Mouse (Mus musculus): ENCODE results near the gene Klrg2. TPM values are rescaled to one million over a fixed set of nuclear protein-coding genes. Genes with fewer than 3 reads are reported as not detected.
"Not testable (repeated sequence)": the region's sequence is repeated elsewhere in the genome, so short reads cannot be mapped to it uniquely, and the experiment has no call there.

The Klrg2 gene
- 0.12 and 0.18 TPM in 2 replicates for polyA plus RNA-seq (2014; fragmentation: Nextera tagmentation; extraction: Ambion mirVana)

DNA sequence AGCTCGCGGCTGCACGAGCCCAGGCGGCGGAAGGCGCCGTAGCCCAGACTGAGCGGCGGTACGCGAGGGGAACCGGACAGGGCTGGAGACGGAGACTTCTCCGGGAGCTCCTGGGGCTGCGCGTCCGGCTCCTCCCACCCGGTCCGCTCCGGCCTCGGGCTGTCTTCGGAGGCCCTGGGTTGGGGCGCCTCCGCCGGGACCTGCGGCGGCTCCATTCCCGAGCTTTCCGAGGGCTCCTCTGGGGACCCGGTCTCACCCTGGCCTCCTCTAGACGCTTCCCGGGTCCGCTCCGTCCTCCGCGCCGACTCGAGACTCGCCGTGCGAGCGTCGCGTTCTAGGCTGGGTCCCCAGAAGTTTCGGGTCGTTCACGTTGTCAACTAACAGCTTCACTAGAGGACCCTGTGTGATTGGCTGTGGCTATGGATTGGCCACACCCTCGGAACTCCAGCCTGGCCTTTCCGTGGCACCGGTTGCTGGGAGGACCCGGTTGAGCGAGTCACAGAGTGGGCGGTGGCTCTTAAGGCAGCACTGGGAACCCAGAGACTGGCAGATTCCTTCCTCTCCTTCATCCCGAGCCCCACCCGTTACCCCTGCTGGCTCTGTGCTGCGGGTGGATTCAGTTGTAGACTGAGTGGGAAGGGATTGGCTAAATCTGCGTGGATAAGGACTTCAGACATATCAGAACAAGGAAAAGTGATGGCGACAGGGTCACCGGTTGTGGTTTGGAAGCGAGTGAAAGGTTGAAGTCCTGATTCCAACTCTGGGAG, at the start of gene Klrg2:
Gene Klrg2 (minus strand): TSS at position 391 of the 767 bp plus-strand sequence.
- no peak within 1 kb of the TSS for H3K27ac ChIP-seq (replicated peaks; ENCODE audit: low read depth, low read length)
- DNase-seq, result peak; percentile 61
- no peaks in the 10 kb centered on the region for H3K9me3 ChIP-seq (ENCODE audit: control insufficient read depth, low read length)
- peaks cover 57% of the 10 kb centered on the region for H3K27me3 ChIP-seq (ENCODE audit: control insufficient read depth, insufficient read depth, low read length)
- H3K4me1 ChIP-seq (ENCODE audit: control insufficient read depth, insufficient read depth, low read length), result peaks cover 8% of the 10 kb centered on the region; the same call in 1 of the 2 replicates
- peak within 1 kb of the TSS; percentile 98 for H3K4me2 ChIP-seq (ENCODE audit: low read length)
- ATAC-seq (ENCODE audit: low FRiP score, low TSS enrichment), result peak; percentile 72
- 1% methylated on average over 60 of the region's 60 CpGs for WGBS
- peak within 1 kb of the TSS; percentile 43; the same call in 1 of the 2 replicates for H3K9ac ChIP-seq (replicated peaks; ENCODE audit: low read length)
- H3K4me3 ChIP-seq (replicated peaks; ENCODE audit: low read depth, low read length), result peak within 1 kb of the TSS; percentile 51
- 0 out of 2 replicates have a peak, but pooled peaks cover 4% of the 10 kb centered on the region for H3K36me3 ChIP-seq (ENCODE audit: control insufficient read depth, insufficient read depth, low read length)

DNA sequence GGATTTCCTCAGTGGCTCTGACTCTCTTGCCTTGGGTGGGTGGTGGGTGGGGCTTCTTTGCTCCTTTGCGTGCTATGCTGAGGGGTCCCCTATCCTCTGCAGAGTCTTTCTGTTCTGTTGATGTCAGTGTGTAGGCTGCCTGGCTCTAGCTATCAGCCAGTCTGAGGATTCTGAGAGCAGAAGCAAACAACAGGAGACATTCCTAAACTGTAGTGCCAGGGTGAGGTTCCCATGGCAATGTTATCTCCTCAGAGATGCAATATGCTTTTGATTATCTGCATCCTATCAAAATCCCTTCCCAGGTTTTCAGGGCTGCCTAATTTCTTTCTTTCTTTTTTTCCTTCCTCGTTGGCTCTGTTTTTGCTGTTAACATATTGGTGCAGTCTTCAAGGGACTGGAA, 45.5 kb upstream of the Klrg2 start:
- Histone ChIP-seq H3K27me3 (ENCODE audit: control insufficient read depth, insufficient read depth, low read length) (no peaks in the 10 kb centered on the region), H3K4me2 (ENCODE audit: low read length) (no peak overlapping the region), H3K27ac (replicated peaks; ENCODE audit: low read depth, low read length) (no peak overlapping the region), H3K4me1 (ENCODE audit: control insufficient read depth, insufficient read depth, low read length) (no peaks in the 10 kb centered on the region), H3K9ac (replicated peaks; ENCODE audit: low read length) (no peak overlapping the region), H3K4me3 (replicated peaks; ENCODE audit: low read depth, low read length) (no peak overlapping the region), H3K36me3 (ENCODE audit: control insufficient read depth, insufficient read depth, low read length) (no peaks in the 10 kb centered on the region; the same call in 1 of the 2 replicates), H3K9me3 (ENCODE audit: control insufficient read depth, low read length) (no peaks in the 10 kb centered on the region)
- WGBS, result 71% methylated on average over 2 of the region's 2 CpGs
- no peak for DNase-seq
- ATAC-seq (ENCODE audit: low FRiP score, low TSS enrichment), result no peak

DNA sequence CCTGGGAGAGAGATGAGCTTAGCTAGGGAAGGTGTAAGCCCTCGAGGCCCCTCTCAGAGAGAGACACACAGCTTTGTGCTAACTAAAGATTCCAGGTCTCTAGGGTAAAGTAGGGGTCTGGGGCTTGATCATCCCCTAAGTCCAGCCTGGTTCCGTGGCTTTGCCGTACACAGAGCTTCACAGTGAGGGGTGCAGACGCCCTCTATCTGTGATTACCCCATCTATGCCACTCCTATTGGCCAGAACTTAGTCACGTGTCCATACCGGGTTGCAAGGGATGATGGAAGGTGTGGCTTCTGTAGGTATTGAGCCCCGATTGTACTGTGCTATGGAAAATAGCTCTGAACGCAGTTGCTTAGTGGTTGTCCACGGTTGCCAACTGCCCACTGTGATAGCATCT, 40.6 kb upstream of the Klrg2 start:
- Histone ChIP-seq H3K9me3 (ENCODE audit: control insufficient read depth, low read length) (no peaks in the 10 kb centered on the region), H3K9ac (replicated peaks; ENCODE audit: low read length) (no peak overlapping the region), H3K27me3 (ENCODE audit: control insufficient read depth, insufficient read depth, low read length) (no peaks in the 10 kb centered on the region), H3K36me3 (ENCODE audit: control insufficient read depth, insufficient read depth, low read length) (no peaks in the 10 kb centered on the region; the same call in 1 of the 2 replicates), H3K27ac (replicated peaks; ENCODE audit: low read depth, low read length) (no peak overlapping the region), H3K4me1 (ENCODE audit: control insufficient read depth, insufficient read depth, low read length) (no peaks in the 10 kb centered on the region), H3K4me3 (replicated peaks; ENCODE audit: low read depth, low read length) (no peak overlapping the region), H3K4me2 (ENCODE audit: low read length) (no peak overlapping the region)
- ATAC-seq (ENCODE audit: low FRiP score, low TSS enrichment) (no peak), DNase-seq (no peak)
- 81% methylated on average over 9 of the region's 9 CpGs for WGBS

DNA sequence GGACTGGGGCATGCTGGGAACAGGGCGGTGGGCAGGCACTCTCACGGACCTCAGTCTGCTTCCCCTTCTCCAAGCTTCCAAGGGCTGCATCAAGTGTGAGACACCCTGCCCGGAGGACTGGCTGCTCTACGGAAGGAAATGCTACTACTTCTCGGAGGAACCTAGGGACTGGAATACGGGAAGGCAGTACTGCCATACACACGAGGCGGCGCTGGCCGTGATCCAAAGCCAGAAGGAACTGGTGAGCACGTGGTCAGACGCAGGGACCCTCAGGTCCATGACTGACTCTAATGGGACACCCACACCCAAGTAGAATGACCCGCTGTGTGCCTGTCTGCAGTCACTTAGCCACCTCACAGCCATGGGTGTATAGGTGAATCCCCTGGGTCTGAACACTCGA, 39.7 kb upstream of the Klrg2 start:
- WGBS, result 82% methylated on average over 14 of the region's 14 CpGs
- DNase-seq (no peak), ATAC-seq (ENCODE audit: low FRiP score, low TSS enrichment) (no peak)
- Histone ChIP-seq H3K36me3 (ENCODE audit: control insufficient read depth, insufficient read depth, low read length) (no peaks in the 10 kb centered on the region; the same call in 1 of the 2 replicates), H3K4me2 (ENCODE audit: low read length) (no peak overlapping the region), H3K27me3 (ENCODE audit: control insufficient read depth, insufficient read depth, low read length) (no peaks in the 10 kb centered on the region), H3K4me1 (ENCODE audit: control insufficient read depth, insufficient read depth, low read length) (no peaks in the 10 kb centered on the region), H3K27ac (replicated peaks; ENCODE audit: low read depth, low read length) (no peak overlapping the region), H3K4me3 (replicated peaks; ENCODE audit: low read depth, low read length) (no peak overlapping the region), H3K9me3 (ENCODE audit: control insufficient read depth, low read length) (no peaks in the 10 kb centered on the region), H3K9ac (replicated peaks; ENCODE audit: low read length) (no peak overlapping the region)

DNA sequence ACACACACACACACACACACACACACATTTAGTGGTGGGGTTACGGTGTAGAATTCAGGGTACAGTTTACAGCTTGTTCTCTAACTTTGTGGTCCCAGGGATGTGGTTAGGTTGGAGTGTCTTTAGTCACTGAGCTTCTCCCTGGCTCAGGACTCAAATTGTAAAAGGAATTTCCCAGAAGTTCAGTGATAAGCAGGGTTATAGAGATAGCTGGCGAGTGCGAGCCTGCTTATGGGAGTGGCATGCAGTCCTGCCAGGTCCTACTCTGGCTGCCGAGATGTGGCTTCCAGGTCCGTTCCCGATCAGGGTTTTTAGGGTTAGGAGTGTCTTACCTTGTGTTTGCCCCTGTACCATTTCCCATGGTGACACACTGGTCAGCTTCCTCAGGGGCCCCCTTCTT, 39.2 kb upstream of the Klrg2 start:
- Histone ChIP-seq H3K27me3 (ENCODE audit: control insufficient read depth, insufficient read depth, low read length) (no peaks in the 10 kb centered on the region), H3K4me1 (ENCODE audit: control insufficient read depth, insufficient read depth, low read length) (no peaks in the 10 kb centered on the region), H3K4me2 (ENCODE audit: low read length) (no peak overlapping the region), H3K36me3 (ENCODE audit: control insufficient read depth, insufficient read depth, low read length) (no peaks in the 10 kb centered on the region; the same call in 1 of the 2 replicates), H3K9ac (replicated peaks; ENCODE audit: low read length) (no peak overlapping the region), H3K4me3 (replicated peaks; ENCODE audit: low read depth, low read length) (no peak overlapping the region), H3K9me3 (ENCODE audit: control insufficient read depth, low read length) (no peaks in the 10 kb centered on the region), H3K27ac (replicated peaks; ENCODE audit: low read depth, low read length) (no peak overlapping the region)
- DNase-seq, result no peak
- no peak for ATAC-seq (ENCODE audit: low FRiP score, low TSS enrichment)
- WGBS, result 94% methylated on average over 6 of the region's 6 CpGs

DNA sequence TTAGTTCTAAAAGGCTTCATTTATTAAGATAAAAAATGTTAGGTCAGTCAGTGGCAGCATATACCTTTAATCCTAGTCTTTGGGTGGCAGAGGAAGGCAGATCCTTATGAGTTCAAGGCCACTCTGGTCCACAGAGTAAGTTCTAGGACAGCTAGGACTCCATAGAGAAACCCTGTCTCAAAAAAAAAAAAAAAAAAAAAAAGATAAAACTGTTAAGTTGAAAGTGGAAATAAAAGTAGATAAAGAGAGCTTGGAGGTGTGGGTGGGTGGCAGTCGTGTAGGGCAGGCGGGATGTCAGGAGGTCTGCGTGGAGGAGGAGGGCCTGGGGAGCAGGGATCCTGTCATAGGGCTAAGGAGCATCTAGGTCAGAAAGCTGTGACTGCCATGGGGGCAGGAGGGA, 35.0 kb upstream of the Klrg2 start:
- Histone ChIP-seq H3K27ac (replicated peaks; ENCODE audit: low read depth, low read length) (no peak overlapping the region), H3K4me3 (replicated peaks; ENCODE audit: low read depth, low read length) (no peak overlapping the region), H3K36me3 (ENCODE audit: control insufficient read depth, insufficient read depth, low read length) (no peaks in the 10 kb centered on the region), H3K27me3 (ENCODE audit: control insufficient read depth, insufficient read depth, low read length) (no peaks in the 10 kb centered on the region), H3K9me3 (ENCODE audit: control insufficient read depth, low read length) (no peaks in the 10 kb centered on the region), H3K9ac (replicated peaks; ENCODE audit: low read length) (no peak overlapping the region), H3K4me2 (ENCODE audit: low read length) (no peak overlapping the region), H3K4me1 (ENCODE audit: control insufficient read depth, insufficient read depth, low read length) (no peaks in the 10 kb centered on the region)
- ATAC-seq (ENCODE audit: low FRiP score, low TSS enrichment) (no peak), DNase-seq (no peak)
- WGBS, result 92% methylated on average over 3 of the region's 3 CpGs

DNA sequence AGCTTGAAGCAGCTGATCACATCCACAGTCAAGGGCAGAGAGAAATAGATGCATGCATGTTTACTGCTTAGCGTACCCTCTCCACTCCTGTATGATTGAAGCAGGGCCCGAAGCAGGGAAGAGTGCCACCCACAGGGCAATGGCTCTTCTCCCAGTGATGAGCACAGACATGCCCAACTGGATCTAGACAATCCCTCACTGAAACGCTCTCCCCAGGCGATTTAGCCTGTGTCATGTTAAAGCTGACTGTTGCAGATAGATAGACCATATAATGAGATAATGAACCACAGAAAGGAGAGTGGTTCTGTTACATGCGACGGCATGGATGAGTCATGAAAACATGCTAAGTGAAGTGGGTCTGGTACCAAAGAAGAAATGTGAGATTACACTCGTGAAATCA, 34.2 kb upstream of the Klrg2 start:
- no peak overlapping the region for H3K4me3 ChIP-seq (replicated peaks; ENCODE audit: low read depth, low read length)
- H3K27ac ChIP-seq (replicated peaks; ENCODE audit: low read depth, low read length), result no peak overlapping the region
- H3K4me2 ChIP-seq (ENCODE audit: low read length), result no peak overlapping the region
- no peaks in the 10 kb centered on the region for H3K36me3 ChIP-seq (ENCODE audit: control insufficient read depth, insufficient read depth, low read length)
- DNase-seq (no peak), ATAC-seq (ENCODE audit: low FRiP score, low TSS enrichment) (no peak)
- H3K9me3 ChIP-seq (ENCODE audit: control insufficient read depth, low read length), result no peaks in the 10 kb centered on the region
- 69% methylated on average over 7 of the region's 7 CpGs for WGBS
- H3K27me3 ChIP-seq (ENCODE audit: control insufficient read depth, insufficient read depth, low read length), result no peaks in the 10 kb centered on the region
- no peaks in the 10 kb centered on the region for H3K4me1 ChIP-seq (ENCODE audit: control insufficient read depth, insufficient read depth, low read length)
- H3K9ac ChIP-seq (replicated peaks; ENCODE audit: low read length), result no peak overlapping the region

DNA sequence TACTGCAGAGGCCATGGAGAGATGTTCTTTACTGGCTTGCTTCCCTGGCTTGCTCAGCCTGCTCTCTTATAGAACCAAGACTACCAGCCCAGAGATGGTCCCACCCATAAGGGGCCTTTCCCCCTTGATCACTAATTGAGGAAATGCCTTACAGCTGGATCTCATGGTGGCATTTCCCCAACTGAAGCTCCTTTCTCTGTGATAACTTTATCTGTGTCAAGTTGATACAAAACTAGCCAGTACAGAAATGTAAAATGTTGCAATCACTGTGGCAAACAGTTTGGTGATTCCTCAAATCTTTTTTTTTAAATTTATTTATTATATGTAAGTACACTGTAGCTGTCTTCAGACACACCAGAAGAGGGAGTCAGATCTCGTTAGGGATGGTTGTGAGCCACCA, 33.4 kb upstream of the Klrg2 start:
- WGBS, result 57% methylated on average over 1 of the region's 1 CpGs
- ATAC-seq (ENCODE audit: low FRiP score, low TSS enrichment); H3K4me2 ChIP-seq (ENCODE audit: low read length); H3K4me3 ChIP-seq (replicated peaks; ENCODE audit: low read depth, low read length); DNase-seq; H3K27me3 ChIP-seq (ENCODE audit: control insufficient read depth, insufficient read depth, low read length); H3K27ac ChIP-seq (replicated peaks; ENCODE audit: low read depth, low read length); H3K9me3 ChIP-seq (ENCODE audit: control insufficient read depth, low read length); H3K36me3 ChIP-seq (ENCODE audit: control insufficient read depth, insufficient read depth, low read length); H3K4me1 ChIP-seq (ENCODE audit: control insufficient read depth, insufficient read depth, low read length); H3K9ac ChIP-seq (replicated peaks; ENCODE audit: low read length): not testable (repeated sequence)

DNA sequence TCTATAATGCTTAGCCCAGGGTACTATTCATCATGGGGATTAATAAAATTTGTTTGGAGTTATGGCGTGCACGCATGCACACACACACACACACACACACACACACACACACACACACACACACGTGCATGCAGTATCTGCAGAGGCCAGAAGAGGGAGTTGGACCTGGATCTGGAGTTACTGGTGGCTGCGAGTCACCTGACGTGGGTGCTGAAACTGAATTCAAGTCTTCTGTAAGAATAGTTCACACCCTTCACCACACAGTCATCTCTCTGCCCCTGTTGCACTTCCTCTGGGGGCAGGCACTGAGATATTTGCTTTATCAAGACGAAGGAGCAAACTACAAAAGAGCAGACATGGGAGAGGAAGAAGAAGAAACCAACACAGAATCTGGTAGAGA, 32.5 kb upstream of the Klrg2 start:
- Histone ChIP-seq H3K27ac (replicated peaks; ENCODE audit: low read depth, low read length) (no peak overlapping the region), H3K4me3 (replicated peaks; ENCODE audit: low read depth, low read length) (no peak overlapping the region), H3K27me3 (ENCODE audit: control insufficient read depth, insufficient read depth, low read length) (no peaks in the 10 kb centered on the region), H3K9ac (replicated peaks; ENCODE audit: low read length) (no peak overlapping the region), H3K36me3 (ENCODE audit: control insufficient read depth, insufficient read depth, low read length) (no peaks in the 10 kb centered on the region), H3K9me3 (ENCODE audit: control insufficient read depth, low read length) (no peaks in the 10 kb centered on the region), H3K4me2 (ENCODE audit: low read length) (no peak overlapping the region), H3K4me1 (ENCODE audit: control insufficient read depth, insufficient read depth, low read length) (no peaks in the 10 kb centered on the region)
- ATAC-seq (ENCODE audit: low FRiP score, low TSS enrichment) (no peak), DNase-seq (no peak)
- 74% methylated on average over 6 of the region's 6 CpGs for WGBS
